Mouse (Mus musculus) cortical plate, adult 2 months (tissue): ENCODE data around the gene Cks1b.

ENCODE experiments used
- CTCF ChIP-seq: fragments of 200-500 bp; IDR thresholded peaks from 2 replicates; pipeline ENCODE4 v1.5.1; 2011; ENCODE audit warnings: mild to moderate bottlenecking, control low read depth, low read length; ENCODE audit not compliant: insufficient read depth; ENCODE audit errors: extremely low read depth
- POLR2A ChIP-seq: fragments of 200-500 bp; IDR thresholded peaks from 2 replicates; pipeline ENCODE4 v1.6.1; 2011; ENCODE audit warnings: mild to moderate bottlenecking, low read length, control low read depth; ENCODE audit not compliant: insufficient read depth; ENCODE audit errors: extremely low read depth

DNA sequence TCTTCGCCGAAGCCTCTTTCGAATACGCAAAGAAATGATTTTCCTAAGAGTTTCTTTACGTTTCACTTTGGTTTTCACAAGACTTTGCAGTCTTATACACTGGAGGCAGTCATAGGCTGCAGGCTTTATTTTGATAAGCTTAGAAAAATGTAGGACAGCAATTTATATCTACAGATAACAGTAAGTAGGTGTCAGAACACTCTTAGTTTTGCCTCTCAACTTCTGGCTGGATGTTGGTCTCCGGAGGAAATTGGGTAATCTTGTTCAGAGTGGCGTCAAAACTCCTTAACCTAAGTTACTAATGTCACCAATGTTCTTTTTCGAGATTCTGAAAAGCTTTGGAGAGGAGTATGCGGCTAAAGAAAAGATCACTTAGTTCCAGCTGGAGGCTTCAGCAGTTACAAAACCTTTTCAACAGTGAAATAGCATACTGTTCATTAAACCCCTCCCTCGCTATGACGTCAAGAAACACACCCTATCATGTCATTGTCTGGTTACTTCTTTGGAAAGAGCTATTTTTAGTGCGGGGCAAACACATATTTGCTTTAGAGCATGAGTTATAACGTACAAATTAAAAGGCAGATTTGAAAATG lies 40.3 kb upstream of the Cks1b start:
- no peak for TF ChIP-seq CTCF
- no peak for TF ChIP-seq POLR2A
